Mouse (Mus musculus) retina, embryonic 14.5 days (tissue): ENCODE results near the gene Tmem109.
A peak's percentile ranks its signal among the peaks of the same experiment; 100 is the strongest.

Experiments
- DNase-seq: peaks from one replicate; pipeline ENCODE4 v3.0.0-alpha.2; 2015; ENCODE audit warnings: low spot score

Gene Tmem109

GRCm38 (mm10) chr19:10841721-10842626, 39.8 kb downstream of the Tmem109 start:
- DNase-seq: peak; percentile 62

GRCm38 (mm10) chr19:10839010-10839892, 42.5 kb downstream of the Tmem109 start, which contains the start of gene Slc15a3:
TSS of gene Slc15a3 (plus strand) at chr19:10839727.
- DNase-seq: no peak

GRCm38 (mm10) chr19:10835671-10836070, 46.1 kb downstream of the Tmem109 start:
- DNase-seq: no peak

DNA sequence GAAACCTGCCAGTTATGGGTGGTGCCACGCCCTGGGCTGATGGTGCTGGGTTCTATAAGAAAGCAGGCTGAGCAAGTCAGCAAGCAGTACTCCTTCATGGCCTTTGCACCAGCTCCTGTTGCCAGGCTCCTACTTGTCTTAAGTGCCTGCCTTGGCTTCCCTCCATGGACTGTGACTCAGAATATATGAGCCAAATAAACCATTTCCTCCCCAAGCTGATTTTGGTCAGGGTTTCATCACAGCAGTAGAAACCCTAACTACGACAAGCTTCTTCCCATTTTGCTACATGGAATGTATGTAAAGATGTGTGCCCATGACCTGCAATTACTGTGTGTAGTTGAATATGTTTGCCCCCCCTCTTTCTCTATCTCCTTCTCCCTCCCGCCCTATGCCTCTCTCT, 48.2 kb downstream of the Tmem109 start:
- DNase-seq: no peak

GRCm38 (mm10) chr19:10832030-10832429, 49.8 kb downstream of the Tmem109 start:
- DNase-seq: no peak

GRCm38 (mm10) chr19:10831424-10831823, 50.4 kb downstream of the Tmem109 start:
- peak; percentile 79 for DNase-seq

GRCm38 (mm10) chr19:10829436-10830175, 52.2 kb downstream of the Tmem109 start, which contains the start of gene Cd6:
TSS of gene Cd6 (minus strand) at chr19:10830058.
- no peak for DNase-seq

GRCm38 (mm10) chr19:10828321-10828720, 53.5 kb downstream of the Tmem109 start:
- no peak for DNase-seq

GRCm38 (mm10) chr19:10824061-10824460, 57.7 kb downstream of the Tmem109 start:
- DNase-seq: no peak

- DNase-seq: no peak
Measured at GRCm38 (mm10) chr19:10822534-10822933, 59.3 kb downstream of the Tmem109 start.

- DNase-seq: no peak
Measured at GRCm38 (mm10) chr19:10821319-10821718, 60.5 kb downstream of the Tmem109 start.
